Mouse (Mus musculus) R1 (cell line): ENCODE data around the gene Tnip2.

Experiments
- DNase-seq: peaks from one replicate; pipeline ENCODE4 v3.0.0-alpha.2; 2018; ENCODE audit warnings: low read depth, low spot score

The Tnip2 gene

GRCm38 (mm10) chr5:34513466-34514217 lies at the start of gene Tnip2:
Gene Tnip2 (minus strand): TSS chr5:34513991.
- peak; percentile 93 for DNase-seq

GRCm38 (mm10) chr5:34551821-34552220 lies 38.0 kb upstream of the Tnip2 start:
- DNase-seq, result no peak

- DNase-seq, result no peak
Measured at GRCm38 (mm10) chr5:34550251-34550650, 36.5 kb upstream of the Tnip2 start.

- DNase-seq, result peak; percentile 71
Measured at GRCm38 (mm10) chr5:34549483-34550221, 35.9 kb upstream of the Tnip2 start.

- DNase-seq, result no peak
Measured at GRCm38 (mm10) chr5:34549135-34549482, 35.3 kb upstream of the Tnip2 start.

GRCm38 (mm10) chr5:34547410-34547809 lies 33.6 kb upstream of the Tnip2 start:
- DNase-seq, result peak; percentile 69

GRCm38 (mm10) chr5:34543114-34543513 lies 29.3 kb upstream of the Tnip2 start:
- DNase-seq, result no peak

GRCm38 (mm10) chr5:34542166-34542565 lies 28.4 kb upstream of the Tnip2 start:
- DNase-seq, result no peak

- DNase-seq, result no peak
Measured at GRCm38 (mm10) chr5:34539121-34539520, 25.3 kb upstream of the Tnip2 start.

GRCm38 (mm10) chr5:34538527-34538926 lies 24.7 kb upstream of the Tnip2 start:
- peak; percentile 80 for DNase-seq

GRCm38 (mm10) chr5:34538079-34538478 lies 24.3 kb upstream of the Tnip2 start:
- no peak for DNase-seq

GRCm38 (mm10) chr5:34535831-34536230 lies 22.0 kb upstream of the Tnip2 start:
- DNase-seq, result no peak

- DNase-seq, result no peak
Measured at GRCm38 (mm10) chr5:34534776-34535581, 21.2 kb upstream of the Tnip2 start.

GRCm38 (mm10) chr5:34533820-34534219 lies 20.0 kb upstream of the Tnip2 start:
- no peak for DNase-seq

- no peak for DNase-seq
Measured at GRCm38 (mm10) chr5:34533066-34533465, 19.3 kb upstream of the Tnip2 start.

GRCm38 (mm10) chr5:34530687-34531086 lies 16.9 kb upstream of the Tnip2 start:
- no peak for DNase-seq

- DNase-seq, result no peak
Measured at GRCm38 (mm10) chr5:34530116-34530515, 16.3 kb upstream of the Tnip2 start.

GRCm38 (mm10) chr5:34528724-34529123 lies 14.9 kb upstream of the Tnip2 start:
- DNase-seq, result no peak

GRCm38 (mm10) chr5:34527352-34527751 lies 13.6 kb upstream of the Tnip2 start:
- no peak for DNase-seq

GRCm38 (mm10) chr5:34526477-34526775 lies 12.6 kb upstream of the Tnip2 start:
- peak; percentile 46 for DNase-seq

GRCm38 (mm10) chr5:34525663-34526476 lies 12.1 kb upstream of the Tnip2 start, which contains the start of gene Sh3bp2:
Gene Sh3bp2 (plus strand): TSS chr5:34525838.
- DNase-seq, result peak; percentile 93
